Mouse (Mus musculus) midbrain, embryonic 15.5 days (tissue): ENCODE results near the gene Gm3194. TPM values are rescaled to one million over a fixed set of nuclear protein-coding genes. Genes with fewer than 3 reads are reported as not detected.
"Not testable (repeated sequence)": the region's sequence is repeated elsewhere in the genome, so short reads cannot be mapped to it uniquely, and the experiment has no call there.

Experiments used
- ATAC-seq: fragments of 200-750 bp; cut with Nextera tagmentation; replicated peaks from 2 replicates; pipeline ENCODE4 v1.8.0; 2017; ENCODE audit warnings: moderate TSS enrichment
- H3K27ac ChIP-seq: fragments of 300-500 bp; sonication (generic); 2 replicates; pipeline ENCODE4 v1.5.1; 2015; ENCODE audit warnings: mild to moderate bottlenecking, inconsistent platforms
- H3K27me3 ChIP-seq: fragments of 300-500 bp; sonication (generic); replicated peaks from 2 replicates; pipeline ENCODE4 v1.6.1; 2015; ENCODE audit warnings: inconsistent platforms
- H3K36me3 ChIP-seq: fragments of 300-500 bp; sonication (generic); replicated peaks from 2 replicates; pipeline ENCODE4 v1.6.1; 2015; ENCODE audit warnings: inconsistent platforms
- H3K4me1 ChIP-seq: fragments of 300-500 bp; sonication (generic); 2 replicates; pipeline ENCODE4 v1.6.1; 2015; ENCODE audit warnings: inconsistent platforms
- H3K4me2 ChIP-seq: fragments of 300-500 bp; sonication (generic); 2 replicates; pipeline ENCODE4 v1.6.1; 2015; ENCODE audit warnings: inconsistent platforms, mild to moderate bottlenecking, moderate library complexity
- H3K4me3 ChIP-seq: fragments of 300-500 bp; sonication (generic); 2 replicates; pipeline ENCODE4 v1.5.1; 2015; ENCODE audit warnings: mild to moderate bottlenecking, inconsistent platforms
- H3K9ac ChIP-seq: fragments of 300-500 bp; sonication (generic); 2 replicates; pipeline ENCODE4 v1.6.1; 2015; ENCODE audit warnings: mild to moderate bottlenecking, inconsistent platforms
- H3K9me3 ChIP-seq: fragments of 300-500 bp; sonication (generic); 2 replicates; pipeline ENCODE4 v1.6.1; 2016; ENCODE audit warnings: inconsistent platforms
- WGBS: fragments of 180-500 bp; shearing (Covaris S2); methylation state at CpG from one replicate; pipeline ENCODE4 v1.1.7; 2015; ENCODE audit warnings: mixed read lengths; 5-methylcytosine and 5-hydroxymethylcytosine counted together
- polyA plus RNA-seq: library from polyadenylated mRNA; unstranded; fragments of >200 nt; fragmentation: Nextera tagmentation; extraction: Ambion mirVana; gene quantifications from 2 replicates; pipeline ENCODE4 v1.2.1, GENCODE M21; 2015

The Gm3194 gene
- 2.5 and 2.8 TPM in 2 replicates for polyA plus RNA-seq

GRCm38 (mm10) chr14:5455367-5455766 lies at the start of gene Gm3194:
TSS of gene Gm3194 (minus strand) at chr14:5455467.
- H3K27ac ChIP-seq, ATAC-seq, H3K4me2 ChIP-seq, H3K9ac ChIP-seq, H3K4me1 ChIP-seq, H3K27me3 ChIP-seq, H3K36me3 ChIP-seq, H3K9me3 ChIP-seq, H3K4me3 ChIP-seq: not testable (repeated sequence)
- no CpG with 5 or more reads among the region's 3 CpGs for WGBS

- not testable (repeated sequence) for ATAC-seq, H3K4me1 ChIP-seq, H3K9me3 ChIP-seq, H3K4me2 ChIP-seq, H3K4me3 ChIP-seq, H3K27me3 ChIP-seq, H3K9ac ChIP-seq, H3K27ac ChIP-seq, H3K36me3 ChIP-seq
- no CpG with 5 or more reads among the region's 35 CpGs for WGBS
Observed at GRCm38 (mm10) chr14:5501374-5501773, 46.1 kb upstream of the Gm3194 start, which contains the start of gene Gm3488. TSS of gene Gm3488 (plus strand) at chr14:5501674.

GRCm38 (mm10) chr14:5483907-5484306 lies 28.6 kb upstream of the Gm3194 start, which contains the start of gene Gm3187:
TSS of gene Gm3187 (plus strand) at chr14:5484207.
- H3K9ac ChIP-seq, ATAC-seq, H3K36me3 ChIP-seq, H3K4me1 ChIP-seq, H3K4me2 ChIP-seq, H3K9me3 ChIP-seq, H3K27me3 ChIP-seq, H3K27ac ChIP-seq, H3K4me3 ChIP-seq: not testable (repeated sequence)
- 92% methylated on average over 4 of the region's 5 CpGs for WGBS

- not testable (repeated sequence) for H3K4me3 ChIP-seq, H3K4me2 ChIP-seq, H3K9ac ChIP-seq, H3K27ac ChIP-seq, H3K9me3 ChIP-seq, H3K36me3 ChIP-seq, H3K27me3 ChIP-seq, H3K4me1 ChIP-seq, ATAC-seq
- WGBS, result no CpG with 5 or more reads among the region's 3 CpGs
Observed at GRCm38 (mm10) chr14:5477730-5478129, 22.5 kb upstream of the Gm3194 start, which contains the start of gene Gm8246. TSS of gene Gm8246 (minus strand) at chr14:5477830.

GRCm38 (mm10) chr14:5460469-5460868 lies 5.2 kb upstream of the Gm3194 start:
- not testable (repeated sequence) for H3K4me2 ChIP-seq, H3K4me3 ChIP-seq, H3K36me3 ChIP-seq, H3K27ac ChIP-seq, H3K9me3 ChIP-seq, H3K4me1 ChIP-seq, H3K9ac ChIP-seq, H3K27me3 ChIP-seq
- ATAC-seq, result peak; percentile 85
- WGBS, result no CpG with 5 or more reads among the region's 19 CpGs

- H3K4me2 ChIP-seq, ATAC-seq, H3K9me3 ChIP-seq, H3K27ac ChIP-seq, H3K36me3 ChIP-seq, H3K27me3 ChIP-seq, H3K4me1 ChIP-seq, H3K9ac ChIP-seq, H3K4me3 ChIP-seq: not testable (repeated sequence)
- no CpG with 5 or more reads among the region's 37 CpGs for WGBS
Observed at GRCm38 (mm10) chr14:5388949-5389348, 66.3 kb downstream of the Gm3194 start, which contains the start of gene Gm3500. TSS of gene Gm3500 (minus strand) at chr14:5389049.

Other genes with a start within 250 kb of the Gm3194 start
- gene Gm3526, start 194.9 kb downstream of the Gm3194 start, polyA plus RNA-seq, result 0.19 TPM in 1 of 2 replicates, not detected in the other
- gene Gm3542, start 120.5 kb downstream of the Gm3194 start, polyA plus RNA-seq, result not detected in 2 replicates
- gene Gm3500, start 66.4 kb downstream of the Gm3194 start, polyA plus RNA-seq, result 0.86 and 2.0 TPM in 2 replicates
- gene Gm8246, start 22.4 kb upstream of the Gm3194 start, polyA plus RNA-seq, result not detected in 2 replicates
- 0.13 and 0.23 TPM in 2 replicates for gene Gm3187, start 28.7 kb upstream of the Gm3194 start, polyA plus RNA-seq
- gene Gm3488, start 46.2 kb upstream of the Gm3194 start, polyA plus RNA-seq, result 14.8 and 15.0 TPM in 2 replicates
- 0.15 TPM in 1 of 2 replicates, not detected in the other for gene Gm3532, start 83.0 kb upstream of the Gm3194 start, polyA plus RNA-seq
- gene Gm8265, start 177.6 kb upstream of the Gm3194 start, polyA plus RNA-seq, result not detected in 2 replicates
- not detected in 2 replicates for gene Gm9603, start 232.0 kb upstream of the Gm3194 start, polyA plus RNA-seq